Mouse (Mus musculus): Measurements from ENCODE around the gene Plekha7. TPM values are rescaled to one million over a fixed set of nuclear protein-coding genes. Genes with fewer than 3 reads are reported as not detected.

Gene Plekha7
- polyA plus RNA-seq, 1 experiment: 4.8 TPM

- WGBS: 75% methylated on average over 3 of the region's 3 CpGs
- Histone ChIP-seq H3K27ac (ENCODE audit: control insufficient read depth, insufficient read depth, low read depth, low read length, poor library complexity) (no peak overlapping the region), H3K4me1 (ENCODE audit: control insufficient read depth, insufficient read depth, low read length) (no peaks in the 10 kb centered on the region), H3K4me3 (replicated peaks; ENCODE audit: control insufficient read depth, low read depth, low read length) (no peak overlapping the region)
- no peak for TF ChIP-seq CTCF (IDR thresholded peaks at IDR 0.05; ENCODE audit: control insufficient read depth, insufficient read depth, low read length)
- no peak for TF ChIP-seq POLR2A (IDR thresholded peaks at IDR 0.05; ENCODE audit: borderline replicate concordance, control insufficient read depth, low read depth, low read length)
Observed at GRCm38 (mm10) chr7:116191138-116191537, 117.0 kb downstream of the Plekha7 start.

DNA sequence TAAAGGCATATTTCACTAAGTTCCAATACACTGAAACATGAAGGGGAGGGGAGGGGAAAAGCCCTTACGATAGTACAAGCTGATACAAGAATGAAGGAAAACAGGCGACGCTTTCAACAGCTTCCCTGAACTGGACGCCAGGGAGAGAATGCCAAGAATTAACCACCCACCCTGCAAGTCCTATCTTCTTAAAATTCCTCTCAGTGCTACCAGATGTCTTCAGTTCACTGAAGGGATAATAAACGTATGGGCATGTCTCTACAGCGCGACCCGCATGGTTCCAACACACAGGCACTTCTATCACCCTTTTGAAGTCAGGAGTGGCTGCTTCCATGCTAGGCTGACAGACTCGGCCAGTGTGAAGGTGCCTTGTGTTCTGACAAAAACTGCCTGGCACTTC is 118.5 kb downstream of the Plekha7 start:
- Histone ChIP-seq H3K27ac (ENCODE audit: control insufficient read depth, insufficient read depth, low read depth, low read length, poor library complexity) (no peak overlapping the region), H3K4me3 (replicated peaks; ENCODE audit: control insufficient read depth, low read depth, low read length) (no peak overlapping the region), H3K4me1 (ENCODE audit: control insufficient read depth, insufficient read depth, low read length) (no peaks in the 10 kb centered on the region)
- 85% methylated on average over 9 of the region's 9 CpGs for WGBS
- TF ChIP-seq POLR2A (IDR thresholded peaks at IDR 0.05; ENCODE audit: borderline replicate concordance, control insufficient read depth, low read depth, low read length) (no peak), CTCF (IDR thresholded peaks at IDR 0.05; ENCODE audit: control insufficient read depth, insufficient read depth, low read length) (no peak)

DNA sequence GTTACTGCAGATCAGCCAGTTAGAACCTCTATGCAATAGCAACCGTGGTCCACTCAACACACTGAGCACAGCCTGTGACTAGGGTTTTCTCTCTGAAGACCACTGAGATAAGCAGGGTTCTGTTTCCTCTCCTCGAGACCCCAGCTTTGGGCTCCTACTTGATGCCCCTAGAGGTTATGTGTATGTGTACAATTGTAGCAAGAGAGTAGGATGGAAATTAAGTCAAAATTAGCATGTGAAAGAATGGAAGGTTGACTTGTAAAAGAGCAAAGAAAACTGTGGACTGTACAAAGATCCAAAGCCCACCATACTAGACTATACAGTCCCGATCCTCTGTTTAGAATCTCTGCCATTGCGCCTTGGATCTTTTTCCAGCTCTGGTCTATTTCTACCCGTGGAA is 119.8 kb downstream of the Plekha7 start:
- Histone ChIP-seq H3K4me1 (ENCODE audit: control insufficient read depth, insufficient read depth, low read length) (no peaks in the 10 kb centered on the region), H3K27ac (ENCODE audit: control insufficient read depth, insufficient read depth, low read depth, low read length, poor library complexity) (no peak overlapping the region), H3K4me3 (replicated peaks; ENCODE audit: control insufficient read depth, low read depth, low read length) (no peak overlapping the region)
- no peak for TF ChIP-seq POLR2A (IDR thresholded peaks at IDR 0.05; ENCODE audit: borderline replicate concordance, control insufficient read depth, low read depth, low read length)
- TF ChIP-seq CTCF (IDR thresholded peaks at IDR 0.05; ENCODE audit: control insufficient read depth, insufficient read depth, low read length): no peak
- WGBS: 78% methylated on average over 5 of the region's 5 CpGs

DNA sequence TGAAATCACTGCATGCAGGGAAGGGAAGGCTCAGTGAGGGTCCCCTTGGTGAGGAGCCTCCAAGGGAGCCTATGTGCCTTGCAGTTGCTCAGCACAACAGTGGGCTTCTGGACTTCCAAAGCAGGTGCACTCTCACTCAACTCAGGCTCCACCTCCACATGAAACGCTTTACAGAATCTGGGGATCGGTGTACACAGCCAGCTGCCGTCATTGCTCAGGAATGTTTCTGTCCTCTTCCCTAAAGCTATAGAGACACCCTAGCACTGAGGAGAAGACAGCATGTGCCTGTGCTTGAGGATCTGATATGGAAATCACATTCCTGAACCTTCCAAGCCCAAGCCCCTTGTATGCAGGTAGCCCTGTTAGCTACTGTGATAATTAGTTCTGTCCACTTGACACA is 120.7 kb downstream of the Plekha7 start:
- 89% methylated on average over 3 of the region's 3 CpGs for WGBS
- H3K27ac ChIP-seq (ENCODE audit: control insufficient read depth, insufficient read depth, low read depth, low read length, poor library complexity): no peak overlapping the region
- no peak overlapping the region for H3K4me3 ChIP-seq (replicated peaks; ENCODE audit: control insufficient read depth, low read depth, low read length)
- no peaks in the 10 kb centered on the region for H3K4me1 ChIP-seq (ENCODE audit: control insufficient read depth, insufficient read depth, low read length)
- TF ChIP-seq CTCF (IDR thresholded peaks at IDR 0.05; ENCODE audit: control insufficient read depth, insufficient read depth, low read length): no peak
- TF ChIP-seq POLR2A (IDR thresholded peaks at IDR 0.05; ENCODE audit: borderline replicate concordance, control insufficient read depth, low read depth, low read length): no peak

DNA sequence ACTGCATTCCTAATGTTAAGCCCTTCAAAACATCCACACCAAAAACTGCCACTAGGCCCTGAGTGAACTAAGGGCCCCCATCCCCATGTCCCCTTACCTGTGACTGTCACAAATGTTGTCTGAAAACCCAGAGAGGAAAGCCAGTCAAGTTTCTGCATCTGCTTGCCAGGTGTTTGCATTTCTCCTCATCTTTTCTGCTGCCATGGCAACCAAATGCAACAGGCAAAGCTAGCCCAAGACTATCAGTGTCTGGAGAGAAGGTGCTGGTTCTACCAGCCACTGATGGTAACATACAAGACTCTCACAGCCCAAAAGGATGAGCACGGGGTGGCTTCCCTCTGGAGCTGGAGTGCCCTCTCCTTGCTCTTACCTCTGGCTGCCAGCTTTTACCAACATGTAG is 121.3 kb downstream of the Plekha7 start:
- Histone ChIP-seq H3K4me1 (ENCODE audit: control insufficient read depth, insufficient read depth, low read length) (no peaks in the 10 kb centered on the region), H3K4me3 (replicated peaks; ENCODE audit: control insufficient read depth, low read depth, low read length) (no peak overlapping the region), H3K27ac (ENCODE audit: control insufficient read depth, insufficient read depth, low read depth, low read length, poor library complexity) (no peak overlapping the region)
- TF ChIP-seq POLR2A (IDR thresholded peaks at IDR 0.05; ENCODE audit: borderline replicate concordance, control insufficient read depth, low read depth, low read length) (no peak), CTCF (IDR thresholded peaks at IDR 0.05; ENCODE audit: control insufficient read depth, insufficient read depth, low read length) (no peak)
- WGBS: 80% methylated on average over 1 of the region's 1 CpGs

- no peaks in the 10 kb centered on the region for H3K4me1 ChIP-seq (ENCODE audit: control insufficient read depth, insufficient read depth, low read length)
- no peak for TF ChIP-seq POLR2A (IDR thresholded peaks at IDR 0.05; ENCODE audit: borderline replicate concordance, control insufficient read depth, low read depth, low read length)
- no peak for TF ChIP-seq CTCF (IDR thresholded peaks at IDR 0.05; ENCODE audit: control insufficient read depth, insufficient read depth, low read length)
- no peak overlapping the region for H3K4me3 ChIP-seq (replicated peaks; ENCODE audit: control insufficient read depth, low read depth, low read length)
- WGBS: 78% methylated on average over 5 of the region's 5 CpGs
- no peak overlapping the region for H3K27ac ChIP-seq (ENCODE audit: control insufficient read depth, insufficient read depth, low read depth, low read length, poor library complexity)
Observed at GRCm38 (mm10) chr7:116186156-116186555, 122.0 kb downstream of the Plekha7 start.

GRCm38 (mm10) chr7:116184358-116185057 is 123.7 kb downstream of the Plekha7 start:
- Histone ChIP-seq H3K4me3 (replicated peaks; ENCODE audit: control insufficient read depth, low read depth, low read length) (no peak overlapping the region), H3K4me1 (ENCODE audit: control insufficient read depth, insufficient read depth, low read length) (no peaks in the 10 kb centered on the region), H3K27ac (ENCODE audit: control insufficient read depth, insufficient read depth, low read depth, low read length, poor library complexity) (no peak overlapping the region)
- TF ChIP-seq CTCF (IDR thresholded peaks at IDR 0.05; ENCODE audit: control insufficient read depth, insufficient read depth, low read length) (no peak), POLR2A (IDR thresholded peaks at IDR 0.05; ENCODE audit: borderline replicate concordance, control insufficient read depth, low read depth, low read length) (no peak)
- WGBS: 81% methylated on average over 11 of the region's 11 CpGs

DNA sequence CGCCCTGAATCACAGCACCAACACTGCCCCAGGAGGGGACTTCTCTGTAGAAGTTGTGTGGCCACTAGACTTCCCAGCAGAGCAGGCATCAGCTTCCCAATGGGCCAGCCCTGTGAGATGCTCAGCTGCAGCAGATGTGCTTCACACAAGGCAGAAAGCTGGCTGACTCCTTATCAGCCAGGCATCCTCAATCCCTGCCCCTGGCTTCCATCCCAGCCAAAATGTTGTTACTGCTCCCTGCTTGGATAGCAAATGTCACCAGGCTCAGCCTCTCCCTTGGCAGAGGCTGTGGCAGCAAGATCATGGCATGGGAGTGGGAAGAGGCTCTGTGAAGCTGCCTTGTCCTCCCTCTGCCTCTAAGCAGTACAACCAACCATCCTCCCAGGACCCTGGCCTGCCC is 125.7 kb downstream of the Plekha7 start:
- Histone ChIP-seq H3K4me1 (ENCODE audit: control insufficient read depth, insufficient read depth, low read length) (no peaks in the 10 kb centered on the region), H3K4me3 (replicated peaks; ENCODE audit: control insufficient read depth, low read depth, low read length) (no peak overlapping the region), H3K27ac (ENCODE audit: control insufficient read depth, insufficient read depth, low read depth, low read length, poor library complexity) (no peak overlapping the region)
- no peak for TF ChIP-seq POLR2A (IDR thresholded peaks at IDR 0.05; ENCODE audit: borderline replicate concordance, control insufficient read depth, low read depth, low read length)
- WGBS: 79% methylated on average over 1 of the region's 1 CpGs

DNA sequence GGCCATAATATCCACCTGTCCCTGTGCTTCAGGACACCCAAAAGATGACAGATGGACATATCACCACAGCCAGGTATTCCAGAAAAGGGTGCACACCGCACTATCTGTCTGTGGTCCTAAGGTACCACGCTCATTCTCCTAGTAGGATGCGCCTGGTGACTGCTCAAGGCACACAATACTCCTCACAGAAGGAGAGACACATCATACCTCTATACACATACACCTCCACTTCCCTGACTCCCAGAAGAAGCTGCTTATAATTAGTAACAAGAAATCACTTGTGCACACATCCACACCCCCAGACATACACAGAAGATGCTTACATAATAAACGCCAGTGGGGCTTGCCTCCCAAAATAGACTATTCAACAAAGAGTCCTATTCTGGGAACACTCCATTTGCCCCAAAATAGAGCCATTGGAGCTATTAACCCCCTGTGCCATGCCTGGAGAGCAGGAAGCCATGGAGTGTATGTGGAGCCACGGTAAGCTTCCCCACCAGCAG is 126.7 kb downstream of the Plekha7 start:
- Histone ChIP-seq H3K4me1 (ENCODE audit: control insufficient read depth, insufficient read depth, low read length) (no peaks in the 10 kb centered on the region), H3K4me3 (replicated peaks; ENCODE audit: control insufficient read depth, low read depth, low read length) (no peak overlapping the region), H3K27ac (ENCODE audit: control insufficient read depth, insufficient read depth, low read depth, low read length, poor library complexity) (no peak overlapping the region)
- 77% methylated on average over 5 of the region's 5 CpGs for WGBS
- TF ChIP-seq CTCF (IDR thresholded peaks at IDR 0.05; ENCODE audit: control insufficient read depth, insufficient read depth, low read length): no peak
- no peak for TF ChIP-seq POLR2A (IDR thresholded peaks at IDR 0.05; ENCODE audit: borderline replicate concordance, control insufficient read depth, low read depth, low read length)

All from bone marrow, adult 2 months (tissue).